Comparison of ENCODE assay signal across 11 mouse cellular contexts in genomic region chr16:21769667-21770066, GRCm38 (mm10). TPM values are rescaled to one million over a fixed set of nuclear protein-coding genes. Genes with fewer than 3 reads are reported as not detected.
A peak's percentile ranks its signal among the peaks of the same experiment; 100 is the strongest.
DNase-seq lines count a peak whose midpoint lies in the region; ATAC-seq and TF ChIP-seq lines count a peak whose summit lies in the region.
"Had no signal": no experiment of that assay in that cellular context is flagged by ENCODE, and none has a peak within 500 bp of the region (broad histone marks: within the 10 kb centered on the region; RNA-seq: fewer than 3 reads in every experiment).

No protein-coding gene starts in this region.

- no peaks in the 10 kb centered on the region for H3K27me3 ChIP-seq in embryonic facial prominence, embryonic 11.5 days (ENCODE audit: control insufficient read depth, insufficient read depth, low read length)
- H3K27me3 ChIP-seq in embryonic facial prominence, embryonic 10.5 days (replicated peaks; ENCODE audit: low read depth, poor library complexity, severe bottlenecking): no peaks in the 10 kb centered on the region
- H3K27me3 ChIP-seq in liver, postnatal 0 days (ENCODE audit: insufficient read depth, low read length): no peaks in the 10 kb centered on the region
- no peaks in the 10 kb centered on the region for H3K27me3 ChIP-seq in liver, embryonic 11.5 days (replicated peaks; ENCODE audit: control insufficient read depth, insufficient read depth, low read length)
- no peaks in the 10 kb centered on the region for H3K27me3 ChIP-seq in splenic B cell, adult 2 months (ENCODE audit: control insufficient read depth, insufficient read depth, low read length, poor library complexity, severe bottlenecking)
- no peaks in the 10 kb centered on the region for H3K27me3 ChIP-seq in limb, embryonic 10.5 days (ENCODE audit: low read depth, poor library complexity, severe bottlenecking)
- H3K27me3 ChIP-seq: hindbrain, embryonic 15.5 days; limb, embryonic 13.5 days had no signal

- peak; percentile 2 for DNase-seq in embryonic facial prominence, embryonic 11.5 days (ENCODE audit: low spot score)
- no peak for DNase-seq in embryonic facial prominence, embryonic 10.5 days (ENCODE audit: low spot score)
- no peak for DNase-seq in liver, postnatal 0 days
- DNase-seq in liver, embryonic 11.5 days (ENCODE audit: low spot score): no peak
- peak; percentile 54 for DNase-seq in splenic B cell, adult 2 months (ENCODE audit: low read depth, low spot score)
- DNase-seq in left cerebral cortex, adult 8-10 months (ENCODE audit: low spot score in 2 of 2): no peak
- DNase-seq in limb, embryonic 10.5 days (ENCODE audit: low spot score): no peak
- DNase-seq: spleen, adult 18-20 months had no signal

- H3K4me2 ChIP-seq in embryonic facial prominence, embryonic 11.5 days (ENCODE audit: low read depth, low read length): no peak overlapping the region
- H3K4me2 ChIP-seq in liver, postnatal 0 days (ENCODE audit: low read depth, low read length): no peak overlapping the region
- no peak overlapping the region for H3K4me2 ChIP-seq in liver, embryonic 11.5 days
- H3K4me2 ChIP-seq: hindbrain, embryonic 15.5 days; limb, embryonic 13.5 days had no signal

- H3K9me3 ChIP-seq in embryonic facial prominence, embryonic 11.5 days (replicated peaks; ENCODE audit: control insufficient read depth, low read length): no peaks in the 10 kb centered on the region
- no peaks in the 10 kb centered on the region for H3K9me3 ChIP-seq in embryonic facial prominence, embryonic 10.5 days
- H3K9me3 ChIP-seq in liver, postnatal 0 days (ENCODE audit: low read length): no peaks in the 10 kb centered on the region
- H3K9me3 ChIP-seq in liver, embryonic 11.5 days (ENCODE audit: control insufficient read depth, low read length): no peaks in the 10 kb centered on the region
- H3K9me3 ChIP-seq in limb, embryonic 10.5 days (replicated peaks): no peaks in the 10 kb centered on the region
- H3K9me3 ChIP-seq: hindbrain, embryonic 15.5 days; limb, embryonic 13.5 days had no signal

- TF ChIP-seq EP300 in liver, postnatal 0 days (IDR thresholded peaks at IDR 0.05; ENCODE audit: low read depth): no peak

- no peak overlapping the region for H3K9ac ChIP-seq in embryonic facial prominence, embryonic 11.5 days (replicated peaks; ENCODE audit: low read length)
- no peak overlapping the region for H3K9ac ChIP-seq in liver, postnatal 0 days (replicated peaks)
- H3K9ac ChIP-seq in liver, embryonic 11.5 days (ENCODE audit: low read depth, low read length): no peak overlapping the region
- H3K9ac ChIP-seq: hindbrain, embryonic 15.5 days; limb, embryonic 13.5 days had no signal

- no peak overlapping the region for H3K4me3 ChIP-seq in embryonic facial prominence, embryonic 11.5 days (ENCODE audit: low read depth, low read length)
- H3K4me3 ChIP-seq in embryonic facial prominence, embryonic 10.5 days: no peak overlapping the region
- H3K4me3 ChIP-seq in liver, postnatal 0 days (ENCODE audit: low read depth, low read length): no peak overlapping the region
- no peak overlapping the region for H3K4me3 ChIP-seq in liver, embryonic 11.5 days (ENCODE audit: low read depth, low read length)
- no peak overlapping the region for H3K4me3 ChIP-seq in cortical plate, adult 2 months (ENCODE audit: insufficient read depth, low read length)
- H3K4me3 ChIP-seq in limb, embryonic 10.5 days: no peak overlapping the region
- H3K4me3 ChIP-seq: hindbrain, embryonic 15.5 days; limb, embryonic 13.5 days had no signal

- no peak for TF ChIP-seq POLR2A in cortical plate, adult 2 months (IDR thresholded peaks at IDR 0.05; ENCODE audit: extremely low read depth, insufficient read depth, low read length)

- H3K4me1 ChIP-seq in embryonic facial prominence, embryonic 11.5 days (ENCODE audit: control insufficient read depth, insufficient read depth, low read length): no peaks in the 10 kb centered on the region
- H3K4me1 ChIP-seq in embryonic facial prominence, embryonic 10.5 days: no peaks in the 10 kb centered on the region
- H3K4me1 ChIP-seq in liver, postnatal 0 days (ENCODE audit: insufficient read depth): no peaks in the 10 kb centered on the region
- H3K4me1 ChIP-seq in liver, embryonic 11.5 days (replicated peaks; ENCODE audit: control insufficient read depth, insufficient read depth, low read length): no peaks in the 10 kb centered on the region
- H3K4me1 ChIP-seq in cortical plate, adult 2 months (ENCODE audit: control insufficient read depth, insufficient read depth, low read length): no peaks in the 10 kb centered on the region
- no peaks in the 10 kb centered on the region for H3K4me1 ChIP-seq in limb, embryonic 10.5 days
- H3K4me1 ChIP-seq: hindbrain, embryonic 15.5 days; limb, embryonic 13.5 days had no signal

- peak; percentile 63 for TF ChIP-seq CTCF in liver, postnatal 0 days (IDR thresholded peaks at IDR 0.05; ENCODE audit: low read depth)
- TF ChIP-seq CTCF in cortical plate, adult 2 months (IDR thresholded peaks at IDR 0.05; ENCODE audit: extremely low read depth, insufficient read depth, low read length): peak; percentile 47

- no peaks in the 10 kb centered on the region for H3K36me3 ChIP-seq in embryonic facial prominence, embryonic 11.5 days (replicated peaks; ENCODE audit: control insufficient read depth, insufficient read depth, low read depth, low read length)
- H3K36me3 ChIP-seq in embryonic facial prominence, embryonic 10.5 days (replicated peaks): no peaks in the 10 kb centered on the region
- peaks cover 24% of the 10 kb centered on the region for H3K36me3 ChIP-seq in liver, postnatal 0 days (replicated peaks; ENCODE audit: insufficient read depth, low read length)
- no peaks in the 10 kb centered on the region for H3K36me3 ChIP-seq in liver, embryonic 11.5 days (ENCODE audit: control insufficient read depth, insufficient read depth, low read length)
- H3K36me3 ChIP-seq in splenic B cell, adult 2 months (ENCODE audit: control insufficient read depth, insufficient read depth, low read length, poor library complexity, severe bottlenecking): peaks cover 2% of the 10 kb centered on the region; the same call in 1 of the 2 replicates
- H3K36me3 ChIP-seq in limb, embryonic 10.5 days: no peaks in the 10 kb centered on the region
- H3K36me3 ChIP-seq: hindbrain, embryonic 15.5 days had no signal

- no peak overlapping the region for H3K27ac ChIP-seq in embryonic facial prominence, embryonic 11.5 days (replicated peaks; ENCODE audit: low read depth, low read length)
- H3K27ac ChIP-seq in embryonic facial prominence, embryonic 10.5 days (replicated peaks): no peak overlapping the region
- H3K27ac ChIP-seq in liver, postnatal 0 days (ENCODE audit: low read depth): no peak overlapping the region
- no peak overlapping the region for H3K27ac ChIP-seq in liver, embryonic 11.5 days (ENCODE audit: low read depth, low read length)
- no peak overlapping the region for H3K27ac ChIP-seq in cortical plate, adult 2 months (ENCODE audit: insufficient read depth, low read length)
- no peak overlapping the region for H3K27ac ChIP-seq in limb, embryonic 10.5 days
- H3K27ac ChIP-seq: hindbrain, embryonic 15.5 days; limb, embryonic 13.5 days had no signal

- 73% methylated on average over 5 of the region's 5 CpGs for WGBS in embryonic facial prominence, embryonic 11.5 days
- 79% methylated on average over 5 of the region's 5 CpGs for WGBS in embryonic facial prominence, embryonic 10.5 days
- WGBS in liver, postnatal 0 days (ENCODE audit: insufficient replicate concordance): 83% methylated on average over 5 of the region's 5 CpGs
- WGBS in liver, embryonic 11.5 days: 75% methylated on average over 5 of the region's 5 CpGs
- WGBS in limb, embryonic 10.5 days: 69% methylated on average over 5 of the region's 5 CpGs

- no peak for ATAC-seq in embryonic facial prominence, embryonic 11.5 days (replicated peaks; ENCODE audit: insufficient number of reproducible peaks, low FRiP score, low TSS enrichment, low read depth)
- no peak for ATAC-seq in liver, postnatal 0 days
- no peak for ATAC-seq in liver, embryonic 11.5 days (replicated peaks; ENCODE audit: low FRiP score)

RNA-seq across cellular contexts. Expression of gene Ehhadh, which starts 17.9 kb away (rescaled TPM):
- 2.1 and 2.6 TPM in 2 replicates for polyA plus RNA-seq in embryonic facial prominence, embryonic 11.5 days (2014; fragmentation: Nextera tagmentation; extraction: Ambion mirVana)
- polyA plus RNA-seq in embryonic facial prominence, embryonic 10.5 days (2016; fragmentation: Nextera tagmentation; extraction: Ambion mirVana): 1.8 and 2.1 TPM in 2 replicates
- polyA plus RNA-seq in liver, postnatal 0 days (2015; fragmentation: Nextera tagmentation; extraction: Ambion mirVana): 176 and 215 TPM in 2 replicates
- polyA plus RNA-seq in liver, embryonic 11.5 days (2014; fragmentation: Nextera tagmentation; extraction: Ambion mirVana): 5.3 and 6.7 TPM in 2 replicates
- 2.9 and 3.3 TPM in 2 replicates for polyA plus RNA-seq in cortical plate, adult 2 months (2012; rRNA removed)
- total RNA-seq in left cerebral cortex, adult 8-10 months (2022): 1 to 10 TPM; 2.4 to 3.3 (median 2.6) TPM
- polyA plus RNA-seq in limb, embryonic 10.5 days (2016; fragmentation: Nextera tagmentation; extraction: Ambion mirVana): 1.6 and 2.5 TPM in 2 replicates

RNA-seq across cellular contexts. Expression of gene Map3k13, which starts 24.5 kb away (rescaled TPM):
- polyA plus RNA-seq in embryonic facial prominence, embryonic 11.5 days (2014; fragmentation: Nextera tagmentation; extraction: Ambion mirVana): 1.4 and 2.3 TPM in 2 replicates
- 1.9 and 2.1 TPM in 2 replicates for polyA plus RNA-seq in embryonic facial prominence, embryonic 10.5 days (2016; fragmentation: Nextera tagmentation; extraction: Ambion mirVana)
- 0.97 and 1.2 TPM in 2 replicates for polyA plus RNA-seq in liver, postnatal 0 days (2015; fragmentation: Nextera tagmentation; extraction: Ambion mirVana)
- polyA plus RNA-seq in liver, embryonic 11.5 days (2014; fragmentation: Nextera tagmentation; extraction: Ambion mirVana): 0.55 and 0.59 TPM in 2 replicates
- polyA plus RNA-seq in cortical plate, adult 2 months (2012; rRNA removed): 8.1 and 8.3 TPM in 2 replicates
- 10 to 100 TPM; 13.6 to 17.6 (median 15.8) TPM for total RNA-seq in left cerebral cortex, adult 8-10 months (2022)
- 1.2 and 1.8 TPM in 2 replicates for polyA plus RNA-seq in limb, embryonic 10.5 days (2016; fragmentation: Nextera tagmentation; extraction: Ambion mirVana)

Comparison
In these comparisons a context has a peak if more than half of its experiments do, and no peak if none do; other contexts are left out.
1. DNase-seq: peak in embryonic facial prominence, embryonic 11.5 days (single experiment) and splenic B cell, adult 2 months (single experiment); none in embryonic facial prominence, embryonic 10.5 days (single experiment), liver, postnatal 0 days (single experiment), liver, embryonic 11.5 days (single experiment), left cerebral cortex, adult 8-10 months (0 of 2) and limb, embryonic 10.5 days (single experiment).
2. RNA of gene Ehhadh, which starts 17.9 kb away (polyA plus RNA-seq): 176 to 215 TPM in liver, postnatal 0 days; 5.3 to 6.7 TPM in liver, embryonic 11.5 days, 2.9 to 3.3 TPM in cortical plate, adult 2 months, 1.6 to 2.5 TPM in limb, embryonic 10.5 days, 2.1 to 2.6 TPM in embryonic facial prominence, embryonic 11.5 days and 1.8 to 2.1 TPM in embryonic facial prominence, embryonic 10.5 days; every median in the first group is over 10 times any median in the second.